Mouse (Mus musculus) small intestine, adult 2 months (tissue): ENCODE results near the gene Amotl1. TPM values are rescaled to one million over a fixed set of nuclear protein-coding genes. Genes with fewer than 3 reads are reported as not detected.

Experiments
- H3K27ac ChIP-seq: fragments of 200-500 bp; 2 replicates; pipeline ENCODE4 v1.5.1; 2012; ENCODE audit warnings: low read depth, low read length, control low read depth, inconsistent platforms; ENCODE audit not compliant: insufficient read depth
- H3K27me3 ChIP-seq: fragments of 200-500 bp; 2 replicates; pipeline ENCODE4 v1.6.1; 2012; ENCODE audit warnings: mild to moderate bottlenecking, moderate library complexity, low read length, inconsistent platforms; ENCODE audit not compliant: control insufficient read depth, insufficient read depth
- H3K36me3 ChIP-seq: fragments of 200-500 bp; 2 replicates; pipeline ENCODE4 v1.6.1; 2012; ENCODE audit warnings: mild to moderate bottlenecking, low read length, control low read depth, inconsistent platforms; ENCODE audit not compliant: control insufficient read depth, insufficient read depth
- H3K4me1 ChIP-seq: fragments of 200-500 bp; 2 replicates; pipeline ENCODE4 v1.6.1; 2012; ENCODE audit warnings: low read length, inconsistent platforms, mixed read lengths; ENCODE audit not compliant: control insufficient read depth, insufficient read depth, insufficient read length
- H3K4me3 ChIP-seq: fragments of 200-500 bp; 2 replicates; pipeline ENCODE4 v1.5.1; 2012; ENCODE audit warnings: low read depth, mild to moderate bottlenecking, control low read depth, inconsistent platforms, low read length, moderate library complexity
- CTCF ChIP-seq: fragments of 200-500 bp; IDR thresholded peaks from 2 replicates; pipeline ENCODE4 v1.5.1; 2012; ENCODE audit warnings: low read depth, mild to moderate bottlenecking, control low read depth, inconsistent platforms, low read length, moderate library complexity, mixed read lengths; ENCODE audit not compliant: insufficient replicate concordance, insufficient read length; ENCODE audit errors: extremely low read depth
- POLR2A ChIP-seq: fragments of 200-500 bp; IDR thresholded peaks from 2 replicates; pipeline ENCODE4 v1.6.1; 2012; ENCODE audit warnings: low read depth, mild to moderate bottlenecking, control low read depth, inconsistent platforms, low read length, moderate library complexity
- WGBS: fragments of 180-500 bp; shearing (Covaris S2); methylation state at CpG from one replicate; pipeline ENCODE4 v1.1.7; 2018; 5-methylcytosine and 5-hydroxymethylcytosine counted together
- polyA plus RNA-seq: library from polyadenylated mRNA; depleted of rRNA; stranded (reverse); fragments of >200 nt; gene quantifications from 2 replicates; pipeline ENCODE4 v1.2.3, GENCODE M21; 2012

The Amotl1 gene
- polyA plus RNA-seq, 1 experiment = 9.4 TPM

DNA sequence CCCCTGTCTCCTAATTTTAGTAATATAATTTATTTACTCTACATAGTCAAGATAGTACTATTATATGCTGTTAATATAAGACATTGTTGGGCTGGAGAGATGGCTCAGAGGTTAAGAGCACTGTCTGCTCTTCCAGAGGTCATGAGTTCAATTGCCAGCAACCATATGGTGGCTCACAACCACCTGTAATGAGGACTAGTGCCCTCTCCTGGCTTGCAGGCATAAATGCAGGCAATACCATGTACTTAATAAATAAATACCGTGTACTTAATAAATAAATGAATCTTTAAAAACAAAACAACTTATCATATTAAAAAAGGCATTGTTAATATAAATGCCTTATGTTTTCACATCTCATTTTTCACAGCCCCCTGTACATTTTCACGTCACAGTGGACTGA, 9.2 kb upstream of the Amotl1 start:
- Histone ChIP-seq H3K36me3 (no peaks in the 10 kb centered on the region), H3K4me3 (no peak overlapping the region), H3K4me1 (no peaks in the 10 kb centered on the region), H3K27ac (no peak overlapping the region), H3K27me3 (no peaks in the 10 kb centered on the region)
- 72% methylated on average over 2 of the region's 2 CpGs for WGBS
- no peak for TF ChIP-seq POLR2A
- TF ChIP-seq CTCF = no peak

DNA sequence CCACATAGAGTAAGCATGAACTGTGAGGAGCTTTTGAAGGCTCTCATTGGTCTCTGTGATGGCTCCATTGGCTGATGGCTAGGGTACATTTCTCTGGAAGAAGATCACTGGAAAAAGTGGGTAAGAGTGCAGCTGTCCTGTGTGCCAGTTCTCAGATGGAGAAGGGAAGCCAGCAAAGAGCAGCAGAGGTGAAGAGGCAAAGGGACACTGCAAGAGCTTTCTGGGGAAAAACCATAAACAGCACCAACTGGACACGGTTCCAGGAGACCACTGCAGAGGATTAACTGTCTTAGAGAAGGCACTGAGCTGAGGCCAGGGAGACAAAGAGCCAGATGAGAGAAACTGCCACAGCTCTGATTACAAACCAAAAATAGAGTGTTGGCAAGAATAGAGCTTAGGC, 7.9 kb upstream of the Amotl1 start:
- TF ChIP-seq POLR2A (no peak), CTCF (no peak)
- H3K4me1 ChIP-seq = no peaks in the 10 kb centered on the region
- 68% methylated on average over 1 of the region's 1 CpGs for WGBS
- H3K36me3 ChIP-seq = no peaks in the 10 kb centered on the region
- no peak overlapping the region for H3K27ac ChIP-seq
- no peaks in the 10 kb centered on the region for H3K27me3 ChIP-seq
- no peak overlapping the region for H3K4me3 ChIP-seq

DNA sequence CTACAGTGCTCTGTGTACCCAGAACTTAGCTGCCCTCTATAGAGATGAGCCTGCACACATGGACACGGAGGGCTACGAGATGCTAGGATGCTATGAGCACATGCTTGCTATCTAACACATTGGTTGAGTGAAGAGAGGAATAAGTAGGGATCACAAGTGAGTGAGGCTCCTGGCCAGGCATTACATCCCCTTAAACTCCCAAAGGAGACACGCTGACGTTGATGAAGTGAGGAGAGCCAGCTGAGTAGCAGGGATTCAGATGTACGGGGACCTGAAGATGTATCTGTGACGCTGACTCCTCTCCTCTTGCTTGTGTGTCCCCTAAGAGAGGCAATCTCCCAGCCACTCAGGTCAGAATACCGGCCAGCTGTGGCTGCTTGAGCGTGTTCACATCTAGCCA, 3.0 kb upstream of the Amotl1 start:
- 84% methylated on average over 8 of the region's 8 CpGs for WGBS
- H3K27me3 ChIP-seq = no peaks in the 10 kb centered on the region
- H3K4me1 ChIP-seq = no peaks in the 10 kb centered on the region
- H3K36me3 ChIP-seq = no peaks in the 10 kb centered on the region
- TF ChIP-seq POLR2A (no peak), CTCF (no peak)
- H3K27ac ChIP-seq = no peak overlapping the region
- H3K4me3 ChIP-seq = no peak overlapping the region

DNA sequence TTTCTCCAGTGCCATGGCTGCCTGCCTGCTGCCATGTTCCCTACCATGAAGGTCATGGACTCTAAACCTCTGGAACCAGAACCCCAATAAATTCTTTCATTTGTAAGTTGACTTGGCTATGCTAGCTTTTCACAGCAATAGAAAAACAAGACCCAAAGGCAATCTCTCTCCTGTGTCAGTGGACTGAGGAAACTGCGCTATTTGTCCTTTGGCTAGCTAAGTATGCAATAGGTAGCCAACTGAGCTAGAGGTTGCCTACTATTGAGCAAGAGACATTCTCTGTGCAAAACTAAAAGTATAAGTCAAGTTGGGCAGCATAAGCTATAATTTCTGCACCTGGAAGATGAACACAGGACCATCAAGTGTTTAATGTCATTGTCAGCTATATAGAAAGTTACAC, 1.8 kb upstream of the Amotl1 start:
- H3K27me3 ChIP-seq = no peaks in the 10 kb centered on the region
- no peak for TF ChIP-seq CTCF
- no peak for TF ChIP-seq POLR2A
- no peaks in the 10 kb centered on the region for H3K4me1 ChIP-seq
- H3K27ac ChIP-seq = no peak overlapping the region
- no peaks in the 10 kb centered on the region for H3K36me3 ChIP-seq
- no peak overlapping the region for H3K4me3 ChIP-seq
- 98% methylated on average over 1 of the region's 1 CpGs for WGBS

DNA sequence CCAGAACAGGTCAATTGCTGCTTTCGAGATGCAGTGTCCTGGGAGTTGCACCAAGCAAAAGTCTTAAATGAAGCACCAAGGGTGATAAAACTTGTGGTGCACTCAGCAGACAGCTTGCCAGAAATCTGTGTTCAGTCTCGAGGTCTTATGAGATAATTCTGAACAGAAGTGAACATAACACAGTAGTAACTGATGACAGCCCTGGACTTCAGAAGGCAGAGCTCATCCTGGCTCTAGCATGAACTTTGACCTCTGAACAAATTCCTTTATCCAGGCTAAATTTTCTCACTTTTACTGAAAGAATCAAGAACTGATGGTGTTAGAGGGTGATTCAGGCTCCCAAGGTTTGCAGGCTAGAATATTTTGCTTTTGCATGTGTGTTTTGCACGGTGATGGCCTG, 1.2 kb upstream of the Amotl1 start:
- H3K36me3 ChIP-seq = no peaks in the 10 kb centered on the region
- H3K27ac ChIP-seq = no peak overlapping the region
- WGBS = 82% methylated on average over 3 of the region's 3 CpGs
- no peaks in the 10 kb centered on the region for H3K4me1 ChIP-seq
- no peak for TF ChIP-seq POLR2A
- no peak for TF ChIP-seq CTCF
- H3K4me3 ChIP-seq = no peak overlapping the region
- no peaks in the 10 kb centered on the region for H3K27me3 ChIP-seq

DNA sequence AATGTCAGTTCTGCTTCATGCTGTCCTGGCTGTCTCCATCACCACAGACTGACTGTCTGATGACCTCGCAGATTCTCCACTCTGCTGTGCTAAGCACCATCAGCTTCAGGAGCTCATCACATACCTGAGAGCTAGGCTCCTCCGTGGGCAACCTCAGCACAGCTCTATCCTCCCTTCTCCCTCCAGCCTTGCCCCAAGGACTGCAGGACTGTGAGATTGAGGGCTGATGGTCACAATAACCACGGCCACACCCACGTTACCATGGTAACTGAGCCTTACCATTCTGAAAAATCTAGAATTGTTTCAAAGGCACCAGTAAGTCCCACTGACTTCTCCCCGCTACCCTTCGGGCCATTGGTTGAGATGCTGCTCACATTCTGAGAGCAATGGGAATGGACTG, 1.5 kb downstream of the Amotl1 start:
- WGBS = 62% methylated on average over 6 of the region's 6 CpGs
- TF ChIP-seq POLR2A = no peak
- TF ChIP-seq CTCF = no peak
- no peak overlapping the region for H3K27ac ChIP-seq
- H3K4me3 ChIP-seq = no peak overlapping the region
- no peaks in the 10 kb centered on the region for H3K4me1 ChIP-seq
- no peaks in the 10 kb centered on the region for H3K36me3 ChIP-seq
- no peaks in the 10 kb centered on the region for H3K27me3 ChIP-seq

DNA sequence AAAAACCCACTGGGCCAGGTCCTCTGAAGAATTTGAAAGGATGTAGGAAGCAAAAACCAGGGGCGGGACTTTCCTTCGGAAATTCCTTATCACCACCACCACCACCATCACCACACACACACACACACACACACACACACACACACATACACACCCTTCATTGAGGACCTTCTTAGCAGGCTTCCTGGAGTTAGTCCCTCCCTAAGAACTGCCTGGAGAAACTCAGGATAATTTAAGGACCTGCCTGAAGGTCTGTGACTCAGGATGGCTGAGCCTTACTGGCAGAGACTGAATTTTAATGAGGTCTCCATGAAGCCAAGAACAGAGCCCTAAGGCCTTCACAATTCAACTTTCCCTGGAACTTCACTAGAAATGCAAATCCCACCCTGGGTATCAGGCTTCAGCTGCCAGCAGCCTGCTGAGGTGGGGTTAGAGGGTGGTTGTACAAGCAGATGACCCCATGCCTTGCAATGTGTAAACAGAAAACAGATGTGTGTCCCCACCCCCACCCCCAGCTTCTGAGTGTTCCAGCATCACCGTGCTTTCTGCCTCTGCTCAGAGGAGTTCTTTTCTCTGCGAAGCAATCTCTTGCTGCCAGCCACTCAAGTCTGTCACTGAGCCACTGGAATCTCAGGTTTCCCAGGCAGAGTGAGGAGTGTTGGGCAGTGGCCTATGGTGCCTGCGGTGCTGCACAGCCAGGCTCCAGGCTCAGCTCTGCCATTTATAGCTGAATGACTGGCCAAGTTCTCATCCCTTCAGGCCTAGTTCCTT, 2.4 kb downstream of the Amotl1 start:
- no peak overlapping the region for H3K27ac ChIP-seq

More for the DNA sequence above, 2.4 kb downstream of the Amotl1 start:
- 30% methylated on average over 5 of the region's 5 CpGs for WGBS
- TF ChIP-seq POLR2A (no peak), CTCF (no peak)
- Histone ChIP-seq H3K36me3 (no peaks in the 10 kb centered on the region), H3K27me3 (no peaks in the 10 kb centered on the region), H3K4me1 (no peaks in the 10 kb centered on the region), H3K4me3 (no peak overlapping the region)
